11 mouse cellular contexts compared by ENCODE assay signal in the genomic region with DNA sequence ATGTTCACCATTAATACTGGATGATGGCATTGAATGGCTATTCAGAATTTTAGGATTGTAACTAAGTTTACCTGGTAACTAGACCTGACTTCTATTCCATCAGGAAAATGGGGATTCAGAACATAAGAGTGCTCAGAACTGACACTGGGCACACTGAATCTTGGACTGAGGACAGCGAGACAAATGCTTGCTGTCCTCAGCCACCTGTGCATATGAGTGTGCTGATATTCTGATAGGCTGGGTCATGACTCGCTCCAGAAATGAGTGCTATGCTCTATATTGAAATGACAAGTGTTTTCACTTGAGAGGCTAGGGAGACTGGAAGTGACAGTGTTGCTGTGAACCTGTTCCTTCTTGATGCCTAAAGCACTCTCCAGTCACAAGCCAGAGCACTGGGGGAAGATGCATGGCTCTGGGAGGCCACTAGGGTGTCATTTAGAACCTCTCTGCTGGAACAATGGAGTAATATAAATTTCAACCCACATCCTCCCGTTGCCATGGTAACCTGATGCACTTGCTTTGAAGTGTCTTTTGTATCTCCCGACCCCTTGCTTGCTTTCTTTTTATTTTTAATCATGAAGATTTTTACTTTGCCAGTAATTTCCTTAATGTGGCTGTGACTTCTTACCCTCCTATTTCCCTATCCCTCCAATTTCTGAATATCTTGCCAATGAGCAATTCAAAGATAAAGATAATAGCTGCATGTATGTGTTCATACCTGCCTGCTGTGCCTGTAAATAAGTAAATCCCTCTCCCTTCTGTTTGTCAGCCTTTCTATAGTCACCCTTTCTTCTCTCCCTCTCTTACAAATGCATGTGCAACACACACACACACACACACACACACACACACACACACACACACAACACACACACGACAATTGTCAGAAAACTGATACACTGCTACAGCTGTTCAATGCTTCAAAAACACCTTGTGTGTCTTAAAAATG.
DNase-seq lines count a peak whose midpoint lies in the region; ATAC-seq and TF ChIP-seq lines count a peak whose summit lies in the region.
"Had no signal": no experiment of that assay in that cellular context is flagged by ENCODE, and none has a peak within 500 bp of the region (broad histone marks: within the 10 kb centered on the region; RNA-seq: fewer than 3 reads in every experiment).

No protein-coding gene starts in this region.

- peak; percentile 62 for TF ChIP-seq CTCF in layer of hippocampus, adult 2 months (conservative IDR thresholded peaks at IDR 0.05)
- no peak for TF ChIP-seq CTCF in liver, postnatal 0 days (IDR thresholded peaks at IDR 0.05; ENCODE audit: low read depth)

- 44% methylated on average over 5 of the region's 5 CpGs for WGBS in hindbrain, embryonic 15.5 days
- WGBS in neural tube, embryonic 15.5 days = 25% methylated on average over 5 of the region's 5 CpGs
- 47% methylated on average over 5 of the region's 5 CpGs for WGBS in liver, postnatal 0 days (ENCODE audit: insufficient replicate concordance)

- no peak for DNase-seq in layer of hippocampus, adult 2 months (ENCODE audit: low spot score in 2 of 2)
- no peak for DNase-seq in layer of hippocampus, postnatal 14 days (ENCODE audit: low spot score in 2 of 2)
- DNase-seq in embryo, embryonic 10 days (ENCODE audit: low spot score) = peak; percentile 56
- DNase-seq in lung, postnatal 25 days (ENCODE audit: low spot score) = no peak
- DNase-seq in liver, postnatal 0 days = no peak
- no peak for DNase-seq in urinary bladder, postnatal 36 days (ENCODE audit: low spot score in 2 of 2)
- DNase-seq: adrenal gland, postnatal 36 days; lung, adult 18-20 months had no signal

- TF ChIP-seq EP300 in liver, postnatal 0 days (IDR thresholded peaks at IDR 0.05; ENCODE audit: low read depth) = no peak

- peak overlapping the region; percentile 87 for H3K27ac ChIP-seq in layer of hippocampus, adult 2 months
- H3K27ac ChIP-seq in hindbrain, embryonic 15.5 days (replicated peaks) = peak overlapping the region; percentile 64
- peak overlapping the region; percentile 65 for H3K27ac ChIP-seq in neural tube, embryonic 15.5 days (replicated peaks)
- H3K27ac ChIP-seq in liver, postnatal 0 days (ENCODE audit: low read depth) = no peak overlapping the region

- H3K4me1 ChIP-seq in hindbrain, embryonic 15.5 days (replicated peaks) = peaks cover 10% of the 10 kb centered on the region; the same call in 1 of the 2 replicates
- peaks cover 8% of the 10 kb centered on the region for H3K4me1 ChIP-seq in neural tube, embryonic 15.5 days
- no peaks in the 10 kb centered on the region for H3K4me1 ChIP-seq in liver, postnatal 0 days (ENCODE audit: insufficient read depth)

- no peak overlapping the region for H3K9ac ChIP-seq in hindbrain, embryonic 15.5 days
- no peak overlapping the region for H3K9ac ChIP-seq in neural tube, embryonic 15.5 days (replicated peaks)
- H3K9ac ChIP-seq in liver, postnatal 0 days (replicated peaks) = no peak overlapping the region

- H3K27me3 ChIP-seq in hindbrain, embryonic 15.5 days = no peaks in the 10 kb centered on the region
- no peaks in the 10 kb centered on the region for H3K27me3 ChIP-seq in neural tube, embryonic 15.5 days (replicated peaks)
- no peaks in the 10 kb centered on the region for H3K27me3 ChIP-seq in liver, postnatal 0 days (ENCODE audit: insufficient read depth, low read length)

- ATAC-seq in hindbrain, embryonic 15.5 days (ENCODE audit: low FRiP score, low read depth) = peak; percentile 86
- ATAC-seq in neural tube, embryonic 15.5 days (ENCODE audit: low FRiP score) = peak; percentile 88
- ATAC-seq in liver, postnatal 0 days = no peak

- H3K36me3 ChIP-seq in hindbrain, embryonic 15.5 days = no peaks in the 10 kb centered on the region
- H3K36me3 ChIP-seq in neural tube, embryonic 15.5 days = no peaks in the 10 kb centered on the region
- H3K36me3 ChIP-seq in liver, postnatal 0 days (replicated peaks; ENCODE audit: insufficient read depth, low read length) = no peaks in the 10 kb centered on the region

- no peak overlapping the region for H3K4me3 ChIP-seq in layer of hippocampus, adult 2 months
- H3K4me3 ChIP-seq in hindbrain, embryonic 15.5 days = no peak overlapping the region
- H3K4me3 ChIP-seq in neural tube, embryonic 15.5 days (replicated peaks) = no peak overlapping the region
- no peak overlapping the region for H3K4me3 ChIP-seq in liver, postnatal 0 days (ENCODE audit: low read depth, low read length)
- H3K4me3 ChIP-seq: erythroblast, embryonic 14.5 days had no signal

- no peak overlapping the region for H3K4me2 ChIP-seq in hindbrain, embryonic 15.5 days
- no peak overlapping the region for H3K4me2 ChIP-seq in neural tube, embryonic 15.5 days
- H3K4me2 ChIP-seq in liver, postnatal 0 days (ENCODE audit: low read depth, low read length) = no peak overlapping the region

- H3K9me3 ChIP-seq in hindbrain, embryonic 15.5 days = no peaks in the 10 kb centered on the region
- H3K9me3 ChIP-seq in neural tube, embryonic 15.5 days (replicated peaks) = no peaks in the 10 kb centered on the region
- H3K9me3 ChIP-seq in liver, postnatal 0 days (ENCODE audit: low read length) = no peaks in the 10 kb centered on the region
